Comparison of ENCODE assay signal across 11 mouse cellular contexts in the genomic region with DNA sequence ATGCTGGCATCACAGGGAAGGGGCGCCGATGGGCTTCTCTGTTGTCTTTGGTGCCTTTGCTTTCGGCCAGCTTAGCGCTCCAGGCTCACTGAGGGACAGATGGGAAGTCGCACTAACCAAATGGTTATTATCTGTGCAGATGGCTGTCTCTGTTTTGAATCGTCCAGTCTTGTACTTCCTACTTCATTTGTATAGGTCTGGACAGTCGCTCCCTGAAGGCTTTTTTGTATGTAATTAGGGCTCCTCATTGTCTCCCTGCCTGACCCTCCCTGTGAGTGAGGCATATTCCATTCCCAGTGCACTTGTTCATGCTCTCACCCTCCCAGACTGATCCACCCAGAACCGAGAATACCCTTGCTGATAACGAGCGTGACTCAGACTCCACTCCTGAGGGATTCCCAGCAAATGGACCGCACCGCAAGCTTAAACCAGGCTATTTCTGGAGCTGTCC. TPM values are rescaled to one million over a fixed set of nuclear protein-coding genes. Genes with fewer than 3 reads are reported as not detected.
DNase-seq lines count a peak whose midpoint lies in the region; ATAC-seq and TF ChIP-seq lines count a peak whose summit lies in the region.
"Had no signal": no experiment of that assay in that cellular context is flagged by ENCODE, and none has a peak within 500 bp of the region (broad histone marks: within the 10 kb centered on the region; RNA-seq: fewer than 3 reads in every experiment).

No protein-coding gene starts in this region.

- H3K27ac ChIP-seq in forebrain, embryonic 14.5 days (ENCODE audit: low read depth, low read length), result no peak overlapping the region
- no peak overlapping the region for H3K27ac ChIP-seq in hindbrain, embryonic 16.5 days (ENCODE audit: low read depth, low read length)
- H3K27ac ChIP-seq: gastrocnemius, adult 2 months; limb, embryonic 13.5 days had no signal

- H3K4me1 ChIP-seq in forebrain, embryonic 14.5 days (ENCODE audit: control insufficient read depth, insufficient read depth, low read length), result 0 out of 2 replicates have a peak, but pooled peaks cover 3% of the 10 kb centered on the region
- H3K4me1 ChIP-seq in hindbrain, embryonic 16.5 days (ENCODE audit: control insufficient read depth, insufficient read depth, low read depth, low read length), result peaks cover 2% of the 10 kb centered on the region; the same call in 1 of the 2 replicates

- no peak for TF ChIP-seq CTCF in Patski (IDR thresholded peaks at IDR 0.05)

- POLR2A ChIA-PET in Patski (lab: Charles Lee), result interaction anchor here (0.5 to 1.2 kb wide), 2 partner anchors 12 to 105 kb away, joined by 3 read pairs; no protein-coding TSS in a partner anchor

- H3K4me2 ChIP-seq in forebrain, embryonic 14.5 days (ENCODE audit: low read length), result no peak overlapping the region
- peak overlapping the region; percentile 20; the same call in 1 of the 2 replicates for H3K4me2 ChIP-seq in hindbrain, embryonic 16.5 days (ENCODE audit: low read length)
- H3K4me2 ChIP-seq: limb, embryonic 13.5 days had no signal

- H3K9me3 ChIP-seq in forebrain, embryonic 14.5 days (replicated peaks; ENCODE audit: control insufficient read depth, low read length), result no peaks in the 10 kb centered on the region
- H3K9me3 ChIP-seq in hindbrain, embryonic 16.5 days (ENCODE audit: control insufficient read depth, low read length), result no peaks in the 10 kb centered on the region
- H3K9me3 ChIP-seq: limb, embryonic 13.5 days had no signal

- ATAC-seq in Patski, result peak; percentile 86
- ATAC-seq in forebrain, embryonic 14.5 days, result peak; percentile 75
- peak; percentile 79 for ATAC-seq in hindbrain, embryonic 16.5 days

- H3K4me3 ChIP-seq in forebrain, embryonic 14.5 days (ENCODE audit: low read depth, low read length), result no peak overlapping the region
- H3K4me3 ChIP-seq in hindbrain, embryonic 16.5 days (ENCODE audit: low read length), result no peak overlapping the region
- H3K4me3 ChIP-seq: gastrocnemius, adult 2 months; limb, embryonic 13.5 days had no signal

- no peak overlapping the region for H3K9ac ChIP-seq in forebrain, embryonic 14.5 days (ENCODE audit: low read length)
- no peak overlapping the region for H3K9ac ChIP-seq in hindbrain, embryonic 16.5 days (ENCODE audit: low read depth, low read length)
- H3K9ac ChIP-seq: limb, embryonic 13.5 days had no signal

- WGBS in forebrain, embryonic 14.5 days, result 59% methylated on average over 12 of the region's 12 CpGs
- WGBS in hindbrain, embryonic 16.5 days, result 36% methylated on average over 12 of the region's 12 CpGs

- H3K36me3 ChIP-seq in forebrain, embryonic 14.5 days (ENCODE audit: control insufficient read depth, insufficient read depth, low read length), result no peaks in the 10 kb centered on the region
- H3K36me3 ChIP-seq in hindbrain, embryonic 16.5 days (ENCODE audit: control insufficient read depth, insufficient read depth, low read length), result no peaks in the 10 kb centered on the region
- H3K36me3 ChIP-seq: limb, embryonic 13.5 days had no signal

- DNase-seq in embryo, embryonic 10 days (ENCODE audit: low spot score), result peak; percentile 19
- no peak for DNase-seq in embryo, embryonic 9.5 days (ENCODE audit: extremely low spot score)
- DNase-seq in Patski (ENCODE audit: low read depth, low spot score), result no peak
- peak; percentile 47 for DNase-seq in forebrain, embryonic 14.5 days (ENCODE audit: low spot score)
- no peak for DNase-seq in gastrocnemius, postnatal 10 days
- DNase-seq in spleen, adult 18-20 months, result no peak
- no peak for DNase-seq in gastrocnemius, postnatal 25 days
- DNase-seq: gastrocnemius, adult 2 months; thymus, adult 2 months had no signal

- in situ Hi-C loops in Patski (cut with MboI; ENCODE audit: low pct_unique_long_range_greater_than_20kb), result no loop called here

- no peaks in the 10 kb centered on the region for H3K27me3 ChIP-seq in Patski
- no peaks in the 10 kb centered on the region for H3K27me3 ChIP-seq in forebrain, embryonic 14.5 days (replicated peaks; ENCODE audit: control insufficient read depth, insufficient read depth, low read length)
- H3K27me3 ChIP-seq in hindbrain, embryonic 16.5 days (replicated peaks; ENCODE audit: control insufficient read depth, insufficient read depth, low read length), result no peaks in the 10 kb centered on the region
- H3K27me3 ChIP-seq: limb, embryonic 13.5 days had no signal

- CTCF ChIA-PET in Patski (lab: Charles Lee), result interaction anchor here (1.0 kb wide), 1 partner anchor 14 kb away, joined by 3 read pairs; no protein-coding TSS in a partner anchor

RNA-seq across cellular contexts. Expression of gene Tbc1d4, which starts 47.7 kb away (rescaled TPM):
- 11.8 TPM for polyA plus RNA-seq in Patski (2021)
- polyA plus RNA-seq in forebrain, embryonic 14.5 days (2014; fragmentation: Nextera tagmentation; extraction: Ambion mirVana), result 5.6 and 6.1 TPM in 2 replicates
- polyA plus RNA-seq in hindbrain, embryonic 16.5 days (2015; fragmentation: Nextera tagmentation; extraction: Ambion mirVana), result 9.3 and 10.8 TPM in 2 replicates
- total RNA-seq in gastrocnemius, postnatal 10 days (2021), result 10 to 100 TPM; 28.5 to 36.4 TPM
- 10 to 100 TPM; 19.3 to 23.8 TPM for total RNA-seq in gastrocnemius, postnatal 25 days (2021)

Comparison
In these comparisons a context has a peak if more than half of its experiments do, and no peak if none do; other contexts are left out.
1. DNase-seq: peak in embryo, embryonic 10 days (single experiment) and forebrain, embryonic 14.5 days (single experiment); none in embryo, embryonic 9.5 days (single experiment), Patski (single experiment), gastrocnemius, postnatal 10 days (single experiment), spleen, adult 18-20 months (0 of 2) and gastrocnemius, postnatal 25 days (single experiment).
2. Peak in every context shown above with its lines, with median percentiles within 50 percentile points of each other: ATAC-seq.